Mouse (Mus musculus): ENCODE measurements at regions not wholly inside any gene's neighbourhood (a gene's known extent, or its start where the extent isn't known, plus 50 kb on each side); places are given as distances from the start of the nearest gene placed in this dataset.

DNA sequence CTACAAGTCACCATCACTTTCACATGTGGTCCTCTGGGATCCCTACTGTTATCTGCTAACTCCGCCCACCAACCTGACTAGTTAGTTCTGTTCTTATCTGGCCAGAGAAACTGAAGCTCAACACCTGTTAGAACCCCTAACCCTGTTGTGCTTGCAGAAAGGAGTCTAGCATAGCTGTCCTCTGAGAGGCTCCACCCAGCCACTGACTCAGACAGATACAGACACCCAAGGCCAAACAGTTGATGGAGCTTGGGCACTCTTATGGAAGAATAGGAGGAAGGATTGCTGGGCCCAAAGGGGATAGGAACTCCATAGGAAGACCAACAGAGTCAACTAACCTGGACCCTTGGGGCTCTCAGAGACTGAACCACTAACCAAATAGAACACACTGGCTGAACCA, 55.2 kb upstream of the A230072I06Rik start:
- Histone ChIP-seq H3K9me3 (ENCODE audit: control insufficient read depth, low read length) (no peaks in the 10 kb centered on the region), H3K9ac (ENCODE audit: low read depth, low read length) (no peak overlapping the region), H3K36me3 (ENCODE audit: control insufficient read depth, insufficient read depth, low read length) (no peaks in the 10 kb centered on the region), H3K4me2 (ENCODE audit: low read depth, low read length) (no peak overlapping the region), H3K4me1 (ENCODE audit: control insufficient read depth, insufficient read depth, low read length) (no peaks in the 10 kb centered on the region), H3K4me3 (ENCODE audit: low read depth, low read length) (no peak overlapping the region), H3K27me3 (replicated peaks; ENCODE audit: control insufficient read depth, insufficient read depth, low read length) (no peaks in the 10 kb centered on the region), H3K27ac (replicated peaks; ENCODE audit: low read depth, low read length) (no peak overlapping the region)
- DNase-seq (ENCODE audit: low spot score): no peak
- no peak for ATAC-seq (ENCODE audit: low read depth)
- WGBS: 89% methylated on average over 1 of the region's 1 CpGs

All from embryonic facial prominence, embryonic 14.5 days (tissue).